Mouse (Mus musculus) right cerebral cortex, postnatal 4 days (tissue): ENCODE measurements around the gene Stard13.

Experiments
- DNase-seq: peaks from one replicate; pipeline ENCODE4 v3.0.0-alpha.2; 2022

Stard13 gene

GRCm38 (mm10) chr5:151180176-151180785, 53.4 kb downstream of the Stard13 start:
- no peak for DNase-seq

DNA sequence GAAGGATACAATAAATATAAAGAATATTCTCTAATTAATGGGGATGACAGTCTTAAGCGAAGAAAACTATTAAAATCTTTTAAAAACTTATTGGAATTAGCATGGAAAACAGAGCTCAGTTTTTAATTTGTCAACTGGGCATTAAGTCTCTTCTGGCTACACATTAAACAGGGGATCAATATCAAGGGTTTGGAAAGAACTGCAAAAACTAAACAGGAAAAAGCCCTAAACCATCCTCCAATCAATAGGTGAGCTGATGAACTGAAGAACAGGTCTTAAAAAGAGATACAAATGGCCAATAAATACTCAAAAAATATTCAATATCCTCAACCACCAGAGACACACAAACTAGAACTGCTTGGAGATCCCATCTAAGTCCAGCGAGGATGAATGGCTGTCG, 56.5 kb downstream of the Stard13 start:
- DNase-seq, result no peak

DNA sequence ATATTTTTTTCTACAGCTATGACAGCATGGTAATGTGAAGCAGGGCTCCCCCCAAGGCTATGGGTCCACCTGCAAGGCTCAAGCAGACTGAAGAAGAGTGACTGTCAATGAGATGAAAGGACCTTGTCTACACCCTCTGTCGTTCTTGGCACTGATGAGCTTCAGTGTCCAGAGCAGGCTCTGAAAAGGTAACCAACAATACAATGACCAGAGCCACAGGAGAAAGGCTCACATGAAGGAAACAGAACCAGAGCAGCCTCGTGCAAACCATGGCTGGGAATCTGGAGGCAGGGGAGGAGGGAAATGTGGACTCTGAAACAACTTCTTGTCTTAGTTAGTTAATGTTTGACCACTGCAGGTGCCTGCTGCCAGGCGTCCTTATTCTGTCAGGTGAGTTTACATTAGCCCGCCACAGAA, 57.7 kb downstream of the Stard13 start:
- DNase-seq, result no peak

DNA sequence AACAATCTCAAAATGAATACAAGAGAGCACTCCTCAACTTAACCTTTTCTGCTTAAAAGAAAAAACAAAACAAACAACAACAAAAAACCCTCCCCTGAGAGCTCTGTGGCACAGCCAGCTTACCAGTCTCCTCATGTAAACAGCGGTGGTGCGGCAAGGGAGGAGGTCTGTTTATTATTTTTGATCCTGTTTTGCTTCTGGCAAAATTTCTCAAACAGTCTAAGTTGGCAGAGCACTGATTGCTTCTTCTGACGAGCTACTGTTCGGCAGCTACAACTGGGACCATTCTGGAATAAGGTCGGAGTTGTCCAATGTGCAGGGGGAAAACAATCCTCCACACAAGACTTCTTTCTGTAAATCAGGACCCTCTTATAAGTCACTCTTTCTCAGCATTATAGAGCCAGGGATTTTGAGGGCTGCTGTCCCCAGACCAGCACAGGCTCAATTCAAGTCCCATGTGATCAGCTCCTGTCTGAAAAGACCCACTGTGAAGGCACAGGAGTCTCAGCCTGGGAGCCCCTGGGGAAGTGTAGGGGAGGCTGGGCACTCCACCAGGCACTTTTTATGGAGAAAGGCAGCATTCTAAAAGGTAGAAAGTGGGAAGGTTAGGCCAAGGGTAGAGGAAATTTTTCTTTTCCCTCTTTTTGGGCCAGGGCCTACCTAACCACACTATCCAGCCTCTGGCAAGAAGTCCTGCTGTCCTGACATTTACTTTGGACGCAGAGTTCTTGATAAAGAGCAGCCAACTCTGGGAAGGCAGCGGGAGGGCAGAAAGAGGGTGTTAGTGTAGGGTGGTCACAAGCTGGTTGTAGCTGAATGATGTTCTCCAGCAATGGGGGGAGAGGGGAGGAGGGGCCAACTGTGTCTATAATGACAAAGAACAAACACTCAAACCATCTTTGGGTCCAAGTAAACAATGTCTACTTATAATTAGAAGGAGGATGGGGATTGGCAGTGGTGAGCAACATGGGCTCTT, 58.9 kb downstream of the Stard13 start:
- no peak for DNase-seq

DNA sequence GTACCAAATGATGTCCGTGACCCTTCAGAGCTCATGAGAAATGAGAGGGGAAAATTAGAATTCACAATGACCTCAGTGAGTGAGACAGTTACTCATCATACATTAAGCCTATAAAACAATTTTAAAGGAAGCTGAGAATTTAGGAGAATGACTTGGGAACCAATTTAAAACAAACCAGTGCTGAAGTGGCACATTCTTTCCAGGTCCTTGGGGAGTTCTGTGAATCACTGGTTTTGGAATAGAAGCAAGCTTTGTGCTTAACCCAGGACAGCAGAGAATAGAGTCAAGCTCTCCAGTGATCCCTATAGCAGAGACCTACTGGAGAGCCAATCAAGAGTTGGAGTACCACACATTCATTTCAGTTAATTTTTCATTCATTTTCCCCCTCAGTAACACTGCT, 59.9 kb downstream of the Stard13 start:
- DNase-seq, result no peak

DNA sequence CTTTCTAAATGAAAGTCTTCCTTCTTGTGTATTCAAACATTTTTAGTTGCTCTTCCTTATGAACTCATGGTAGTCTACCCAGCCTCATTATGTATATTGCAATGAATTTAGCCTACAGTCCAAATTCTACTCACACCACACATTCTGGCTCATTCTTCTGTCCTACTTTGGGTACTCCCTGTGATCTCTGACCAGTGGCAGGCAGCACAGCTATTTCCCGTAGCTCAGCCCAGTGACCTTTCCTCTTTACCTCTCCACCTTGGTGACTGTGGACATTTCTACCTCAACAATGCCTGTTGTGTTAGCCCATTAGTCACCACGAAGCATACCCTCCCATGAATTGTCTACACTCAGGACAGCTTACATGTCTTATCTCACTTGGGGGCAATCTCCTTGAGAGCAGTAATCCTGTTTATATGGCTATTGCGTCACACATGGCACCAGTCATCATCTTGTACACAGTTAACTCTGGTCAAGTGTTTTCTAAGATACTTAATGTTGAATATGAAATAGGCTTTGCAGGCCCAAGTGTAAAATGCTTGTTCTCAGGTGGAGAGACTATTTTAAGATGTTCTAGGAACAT, 63.4 kb downstream of the Stard13 start:
- DNase-seq, result no peak

DNA sequence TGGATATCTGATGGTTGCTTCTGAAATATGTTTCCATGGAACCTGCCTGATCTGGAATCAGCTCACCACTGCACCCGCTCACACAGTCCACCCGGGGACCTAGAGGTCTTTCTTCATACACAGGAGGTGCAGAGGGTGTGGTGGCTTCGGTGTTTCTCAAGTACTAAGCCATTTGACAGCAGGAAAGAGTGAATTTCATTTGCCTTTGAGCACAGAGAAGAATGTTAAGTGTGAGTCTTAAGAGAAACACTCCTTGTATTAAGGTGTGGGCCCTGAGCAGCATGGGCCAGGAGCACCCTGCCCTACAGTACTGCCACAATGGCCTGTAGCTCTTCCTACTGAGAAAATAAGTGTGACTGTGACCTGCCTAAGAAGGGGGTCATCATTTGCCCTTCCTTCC, 65.4 kb downstream of the Stard13 start:
- DNase-seq, result no peak

DNA sequence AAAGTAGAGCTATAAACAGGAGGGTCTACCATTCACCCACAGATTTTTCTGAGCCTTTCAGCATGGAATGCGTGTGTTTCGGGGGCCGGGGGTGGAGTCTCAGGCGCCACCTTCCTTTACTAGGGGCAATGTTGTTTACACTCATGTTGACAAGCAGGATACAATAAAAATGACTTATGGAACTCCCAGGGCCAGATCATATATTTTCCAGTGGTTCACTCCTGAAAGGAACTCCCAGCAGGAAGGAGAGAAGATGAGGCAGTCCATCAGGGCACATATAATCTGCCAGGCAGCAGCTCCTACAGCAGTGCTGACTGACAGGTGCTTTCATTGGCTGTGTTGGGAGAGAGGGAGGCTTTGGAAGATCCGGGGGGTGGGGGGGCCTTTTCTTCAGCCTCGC, 66.0 kb downstream of the Stard13 start:
- no peak for DNase-seq

- no peak for DNase-seq
Measured at GRCm38 (mm10) chr5:151166266-151166665, 67.4 kb downstream of the Stard13 start.

DNA sequence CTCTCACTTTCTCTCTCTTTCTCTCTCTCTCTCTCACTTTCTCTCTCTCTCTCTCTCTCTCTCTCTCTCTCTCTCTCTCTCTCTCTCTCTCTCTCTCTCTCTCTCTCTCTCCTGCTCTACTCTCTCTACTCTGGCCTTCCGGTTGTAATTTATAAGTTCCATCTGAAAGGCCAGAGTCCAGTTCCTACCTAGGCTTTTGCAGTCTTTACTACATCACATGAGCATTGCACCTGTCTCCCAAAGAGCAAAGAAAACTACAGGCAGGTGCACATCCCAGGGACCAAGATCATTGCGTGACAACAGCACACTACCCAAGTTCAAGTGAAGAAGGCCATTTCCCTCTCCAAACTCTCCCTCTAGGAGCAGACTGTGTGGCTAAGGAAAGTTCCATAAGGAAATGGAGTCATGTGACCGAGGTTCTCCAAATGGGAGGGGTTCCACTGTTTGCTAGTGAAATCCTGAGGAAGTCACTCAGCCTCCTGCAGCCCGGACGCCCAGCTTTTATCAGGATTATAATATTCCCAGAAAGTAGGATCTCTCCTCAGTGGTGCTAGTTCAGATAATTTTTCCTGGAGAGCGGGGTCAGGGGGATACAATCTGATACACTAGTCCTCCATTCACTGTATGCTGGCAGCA, 68.1 kb downstream of the Stard13 start:
- no peak for DNase-seq

- DNase-seq, result no peak
Measured at GRCm38 (mm10) chr5:151164815-151165214, 68.8 kb downstream of the Stard13 start.

DNA sequence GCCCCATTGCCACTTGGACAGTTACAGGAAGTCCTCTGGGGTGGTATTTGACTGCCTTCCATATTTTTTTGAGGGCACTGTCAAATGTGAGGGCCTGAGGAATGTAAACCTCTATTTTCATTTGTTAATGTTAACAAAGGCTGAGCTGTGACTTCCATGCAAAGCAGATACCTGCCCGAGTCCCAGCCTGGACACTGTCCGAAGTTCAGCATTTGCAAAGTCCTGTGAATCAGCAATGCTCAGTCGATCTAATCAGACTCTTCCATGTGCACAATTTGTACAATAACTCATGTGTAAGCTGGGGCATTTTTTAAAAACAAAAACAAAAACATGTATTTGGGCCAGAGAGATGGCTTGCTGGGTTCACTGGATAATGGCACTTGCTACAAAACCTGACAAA, 71.0 kb downstream of the Stard13 start:
- DNase-seq, result no peak

DNA sequence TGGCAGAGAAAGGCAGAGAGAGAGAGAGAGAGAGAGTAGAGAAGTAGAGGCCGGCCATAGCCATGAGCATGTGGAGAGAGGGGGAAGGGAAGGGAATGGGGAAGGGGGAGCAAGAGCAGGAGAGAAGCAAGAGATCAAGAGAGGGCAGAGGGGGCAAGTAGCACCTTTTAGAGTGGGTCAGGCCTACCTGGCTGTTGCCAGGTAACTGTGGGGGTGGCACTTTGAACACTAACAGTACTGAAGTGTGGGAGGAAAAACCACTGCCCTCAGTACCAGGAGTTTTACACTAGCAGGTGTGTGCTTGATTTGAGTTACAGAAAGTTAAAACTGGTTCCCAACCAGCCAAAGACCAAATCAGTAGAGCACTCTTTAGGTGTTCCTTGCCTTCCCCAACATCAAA, 78.4 kb downstream of the Stard13 start:
- DNase-seq, result no peak

DNA sequence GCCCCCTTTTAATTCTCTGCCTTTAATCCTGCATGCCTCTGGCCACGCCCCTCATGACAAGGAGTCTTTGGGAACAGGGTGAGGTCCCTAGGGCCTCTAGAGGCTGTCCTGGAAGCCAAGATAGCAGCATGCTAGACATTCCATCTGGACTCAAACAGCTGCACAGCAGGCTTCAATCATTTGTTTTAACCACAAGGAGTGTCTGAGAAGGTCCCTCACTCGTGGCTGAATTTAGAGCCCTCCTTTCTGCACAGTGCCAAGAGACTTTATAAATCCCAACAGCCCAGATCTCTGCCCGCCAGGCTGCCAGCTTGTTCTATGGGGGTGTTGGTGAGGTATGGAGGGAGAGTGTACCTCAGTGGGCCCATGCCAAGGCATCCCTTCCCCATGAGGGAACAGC, 78.9 kb downstream of the Stard13 start:
- DNase-seq, result no peak

DNA sequence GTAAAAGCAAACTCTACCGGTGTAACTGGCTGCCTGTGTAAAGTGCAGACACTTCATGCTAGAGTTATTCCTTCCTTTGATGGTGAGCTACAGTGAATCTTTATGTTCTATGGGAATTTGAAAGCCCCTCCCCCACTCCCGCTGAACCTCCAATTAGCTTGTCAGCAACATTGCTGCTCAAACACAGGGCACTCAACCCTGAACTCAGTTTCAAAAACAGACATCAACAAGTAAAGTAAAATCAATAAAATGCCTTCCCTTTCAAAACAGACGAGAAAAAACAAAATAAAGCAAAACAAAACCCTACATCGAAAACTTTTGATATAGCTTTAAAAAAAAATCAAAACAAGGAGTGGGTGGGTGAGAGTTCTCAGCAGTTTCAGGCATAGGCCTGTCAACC, 79.6 kb downstream of the Stard13 start:
- no peak for DNase-seq

DNA sequence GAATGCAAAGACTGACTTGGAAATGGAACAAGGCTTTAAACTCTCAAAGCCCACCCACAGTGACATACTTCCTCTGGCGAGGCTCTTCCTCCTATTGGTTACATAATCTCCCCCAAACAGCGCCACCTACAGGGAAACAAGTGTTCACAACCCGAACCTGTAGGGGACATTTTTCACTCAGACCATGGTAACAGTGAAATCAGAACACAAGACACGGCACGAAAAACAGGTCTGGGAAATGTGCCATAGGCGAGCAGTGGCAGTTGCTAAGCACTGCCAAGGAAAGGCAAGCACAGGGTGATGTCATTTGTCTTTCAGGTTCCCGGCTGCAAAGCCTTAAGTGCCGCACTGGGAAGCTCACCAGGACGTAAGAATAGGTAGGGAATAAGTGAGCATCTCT, 82.1 kb downstream of the Stard13 start:
- DNase-seq, result no peak

DNA sequence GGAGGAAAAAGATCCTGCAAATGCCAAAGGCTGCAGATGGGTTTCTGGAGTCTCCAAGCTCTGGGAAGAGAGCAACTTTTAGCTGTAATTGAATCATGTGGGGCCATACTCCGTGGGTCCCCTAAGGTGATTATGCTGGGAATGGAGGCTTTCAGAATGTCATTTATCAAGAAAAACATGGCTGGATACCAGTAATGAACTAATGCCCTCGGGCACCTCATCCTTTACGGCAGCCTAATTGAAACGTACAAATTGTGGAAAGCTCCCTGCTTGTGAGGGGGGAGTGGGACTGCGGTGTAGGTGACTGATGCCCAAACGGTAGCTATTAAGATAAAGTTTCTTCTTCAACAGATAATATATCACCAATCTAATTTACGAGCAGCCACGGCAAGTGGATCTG, 84.1 kb downstream of the Stard13 start:
- DNase-seq, result no peak

DNA sequence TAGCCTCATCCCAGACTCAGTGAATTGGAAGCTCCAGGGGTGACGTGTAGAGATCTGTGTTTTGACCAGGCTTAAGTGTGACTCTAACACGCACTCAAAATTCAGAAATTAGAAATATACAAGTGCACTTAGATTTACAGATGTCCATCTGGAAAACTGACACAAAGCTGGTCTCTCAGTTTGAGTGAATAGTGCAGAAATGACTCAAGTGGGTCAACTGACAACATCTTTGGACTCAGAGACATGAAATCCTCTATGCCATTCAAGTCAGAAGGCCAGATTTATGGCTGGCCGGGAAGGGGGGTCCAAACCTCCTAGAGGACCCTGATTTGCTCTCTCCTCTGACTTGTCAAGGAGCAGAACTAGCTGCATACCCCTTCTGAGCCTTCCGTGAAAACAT, 85.6 kb downstream of the Stard13 start:
- no peak for DNase-seq

DNA sequence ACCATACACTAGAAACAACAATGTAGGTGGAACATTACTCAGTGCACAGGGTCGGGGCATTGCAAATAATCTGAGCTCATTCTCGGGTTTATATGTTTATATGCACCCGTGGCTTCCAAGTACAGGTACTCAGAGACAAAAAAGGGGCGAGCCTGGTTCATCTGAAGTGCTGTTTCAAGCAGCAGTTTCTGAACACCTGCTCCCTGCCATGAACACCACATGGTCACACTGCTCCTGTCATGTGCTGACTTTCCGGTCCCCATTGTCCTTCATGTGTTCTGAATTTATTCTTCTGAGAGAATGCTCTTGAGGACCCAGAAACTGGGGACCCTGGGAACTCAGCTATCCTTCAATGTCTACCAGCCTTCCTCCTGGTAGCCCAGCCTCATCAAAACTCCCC, 87.8 kb downstream of the Stard13 start:
- no peak for DNase-seq

DNA sequence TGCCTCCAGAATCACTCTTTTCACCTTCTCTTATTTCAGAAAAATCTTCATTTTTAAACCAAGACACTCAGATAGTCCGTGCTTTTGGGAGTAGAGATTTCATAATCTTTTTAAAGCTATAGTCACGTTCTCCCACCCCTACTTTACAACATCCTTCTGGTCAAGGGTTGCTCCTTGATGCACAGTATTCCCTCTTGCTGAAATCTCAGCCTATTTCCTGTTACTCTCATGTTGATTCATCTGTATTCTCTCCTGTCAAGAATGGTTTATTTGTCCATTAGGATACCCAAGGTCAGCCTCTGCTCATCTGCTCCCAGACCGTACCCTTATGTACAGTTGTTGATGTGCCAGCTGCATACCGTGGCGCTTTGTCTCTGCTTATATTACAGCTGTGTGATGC, 89.7 kb downstream of the Stard13 start:
- DNase-seq, result no peak

- DNase-seq, result no peak
Measured at GRCm38 (mm10) chr5:151142671-151143601, 90.7 kb downstream of the Stard13 start.

DNA sequence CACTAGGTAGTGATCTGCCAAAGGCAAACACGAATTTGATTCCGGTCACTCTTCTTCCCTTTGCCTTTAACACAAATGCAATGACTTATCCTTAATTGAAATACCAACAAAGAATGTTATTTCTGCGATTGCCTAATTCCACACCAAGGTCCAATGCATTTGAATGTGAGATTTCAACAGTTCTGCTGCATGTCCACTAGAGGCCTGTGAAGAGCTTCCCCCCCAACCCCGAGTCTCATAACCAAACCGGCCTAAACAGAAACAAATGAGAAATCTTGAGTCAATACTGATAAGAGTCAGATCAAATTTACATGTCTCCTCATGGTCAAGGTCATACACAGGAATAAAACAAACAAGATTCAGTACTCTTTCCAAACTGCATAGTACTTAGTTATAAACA, 91.4 kb downstream of the Stard13 start:
- DNase-seq, result no peak
